Mouse (Mus musculus): ENCODE data around the gene Ppp1r12b.

Ppp1r12b gene

GRCm38 (mm10) chr1:134803286-134804117 is 152.2 kb downstream of the Ppp1r12b start:
- DNase-seq (ENCODE audit: extremely low spot score, low read depth, low spot score) = no peak

DNA sequence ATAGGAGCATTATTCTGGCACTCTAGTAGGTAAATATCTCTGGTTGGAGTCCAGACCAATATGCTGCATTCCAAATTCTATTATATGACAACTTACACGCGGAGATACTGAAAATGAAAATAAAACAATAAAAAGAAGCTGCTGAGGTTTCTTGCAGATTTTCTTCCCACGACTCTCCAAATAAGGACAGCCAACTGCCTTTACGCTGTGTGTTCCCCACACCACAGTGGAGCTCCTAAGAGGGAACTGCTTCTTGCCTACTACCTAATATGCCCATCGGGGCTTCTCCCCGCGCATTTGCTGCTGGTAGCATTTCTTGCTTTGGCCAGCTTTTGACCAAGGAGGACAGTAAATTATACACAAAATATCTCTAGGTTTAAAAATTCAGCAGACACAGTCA is 154.0 kb downstream of the Ppp1r12b start:
- no peak for DNase-seq (ENCODE audit: extremely low spot score, low read depth, low spot score)

DNA sequence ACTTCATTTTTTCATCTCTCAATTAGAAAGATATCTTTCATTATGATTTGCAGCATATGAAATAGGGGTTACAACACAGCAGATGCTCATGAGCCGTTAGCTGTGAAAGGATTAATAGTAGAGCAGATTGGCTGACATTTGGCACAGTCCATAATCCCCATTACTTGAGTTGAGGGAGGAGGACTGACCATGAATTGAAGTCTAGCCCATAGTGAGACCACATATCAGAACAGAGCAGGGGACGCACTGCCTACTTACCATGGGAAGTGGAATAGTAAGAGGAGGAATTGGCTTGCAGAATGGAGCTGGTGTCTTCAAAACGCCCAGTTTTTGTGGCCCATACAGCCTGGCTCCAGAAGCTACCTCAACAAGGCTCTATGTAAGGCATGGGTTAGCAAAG is 159.2 kb downstream of the Ppp1r12b start:
- DNase-seq (ENCODE audit: extremely low spot score, low read depth, low spot score) = no peak

- DNase-seq (ENCODE audit: extremely low spot score, low read depth, low spot score) = no peak
Observed at GRCm38 (mm10) chr1:134796076-134796475, 159.7 kb downstream of the Ppp1r12b start.

- no peak for DNase-seq (ENCODE audit: extremely low spot score, low read depth, low spot score)
Observed at GRCm38 (mm10) chr1:134791456-134791855, 164.3 kb downstream of the Ppp1r12b start.

GRCm38 (mm10) chr1:134790716-134791439 is 164.9 kb downstream of the Ppp1r12b start:
- DNase-seq (ENCODE audit: extremely low spot score, low read depth, low spot score) = no peak

DNA sequence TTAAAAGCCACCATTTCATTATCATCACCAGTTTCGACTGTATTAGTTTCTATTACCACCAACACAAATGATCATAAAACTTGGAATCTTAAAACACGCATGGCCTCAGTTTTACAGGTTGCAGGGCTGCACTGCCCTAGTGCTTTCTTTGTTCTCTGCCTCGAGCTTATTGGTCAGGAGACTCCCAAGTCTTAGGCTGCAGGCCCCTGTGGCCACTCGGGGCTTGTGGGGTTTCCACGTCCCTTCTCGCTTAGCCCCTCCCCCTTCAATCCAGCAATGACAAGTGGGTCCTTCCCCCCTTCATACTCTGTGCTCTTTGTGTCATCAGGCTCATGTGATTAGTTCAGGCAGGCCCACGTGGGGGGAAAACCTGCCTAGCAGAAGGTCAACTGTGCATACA is 167.6 kb downstream of the Ppp1r12b start:
- DNase-seq (ENCODE audit: extremely low spot score, low read depth, low spot score) = no peak

DNA sequence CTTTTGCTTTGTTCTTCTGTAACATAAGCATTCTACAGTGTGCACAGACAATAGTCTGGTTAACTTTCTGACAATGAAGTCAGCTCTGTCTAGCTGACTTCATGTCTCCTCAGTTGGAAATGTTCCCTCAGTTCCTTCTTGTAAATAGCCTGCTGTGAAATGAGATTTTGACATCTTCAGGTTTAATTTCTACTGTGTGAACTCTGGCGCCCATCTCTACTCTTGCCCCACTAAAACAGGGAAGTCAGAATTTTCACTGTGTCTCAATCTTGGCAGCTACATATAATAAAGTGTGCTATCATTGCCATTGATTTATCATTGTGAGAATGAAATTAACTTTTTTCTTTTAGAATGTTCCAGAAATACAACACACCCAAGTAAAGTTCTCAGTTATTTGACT is 170.8 kb downstream of the Ppp1r12b start:
- no peak for DNase-seq (ENCODE audit: extremely low spot score, low read depth, low spot score)

DNA sequence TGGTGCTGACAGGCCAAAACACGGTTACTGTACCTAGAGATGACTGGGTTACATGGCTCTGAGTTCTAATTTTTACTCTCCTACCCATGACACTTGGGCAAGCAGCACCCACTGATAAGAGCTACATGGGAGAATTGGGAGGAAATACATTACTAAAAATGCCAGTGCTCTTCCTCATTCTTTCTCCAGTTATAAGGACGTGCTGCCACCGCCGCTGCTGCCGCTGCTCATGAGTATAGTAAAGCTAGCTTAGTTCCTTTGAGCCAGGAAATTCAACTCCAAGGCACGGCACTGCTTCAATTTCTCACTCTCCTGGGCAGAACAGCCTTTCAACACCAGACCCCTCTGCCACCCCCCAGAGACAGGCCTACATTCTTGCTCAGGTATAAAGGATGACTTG is 171.3 kb downstream of the Ppp1r12b start:
- no peak for DNase-seq (ENCODE audit: extremely low spot score, low read depth, low spot score)

GRCm38 (mm10) chr1:134783958-134784357 is 171.8 kb downstream of the Ppp1r12b start:
- no peak for DNase-seq (ENCODE audit: extremely low spot score, low read depth, low spot score)

- DNase-seq (ENCODE audit: extremely low spot score, low read depth, low spot score) = no peak
Observed at GRCm38 (mm10) chr1:134782797-134783196, 172.9 kb downstream of the Ppp1r12b start.

DNA sequence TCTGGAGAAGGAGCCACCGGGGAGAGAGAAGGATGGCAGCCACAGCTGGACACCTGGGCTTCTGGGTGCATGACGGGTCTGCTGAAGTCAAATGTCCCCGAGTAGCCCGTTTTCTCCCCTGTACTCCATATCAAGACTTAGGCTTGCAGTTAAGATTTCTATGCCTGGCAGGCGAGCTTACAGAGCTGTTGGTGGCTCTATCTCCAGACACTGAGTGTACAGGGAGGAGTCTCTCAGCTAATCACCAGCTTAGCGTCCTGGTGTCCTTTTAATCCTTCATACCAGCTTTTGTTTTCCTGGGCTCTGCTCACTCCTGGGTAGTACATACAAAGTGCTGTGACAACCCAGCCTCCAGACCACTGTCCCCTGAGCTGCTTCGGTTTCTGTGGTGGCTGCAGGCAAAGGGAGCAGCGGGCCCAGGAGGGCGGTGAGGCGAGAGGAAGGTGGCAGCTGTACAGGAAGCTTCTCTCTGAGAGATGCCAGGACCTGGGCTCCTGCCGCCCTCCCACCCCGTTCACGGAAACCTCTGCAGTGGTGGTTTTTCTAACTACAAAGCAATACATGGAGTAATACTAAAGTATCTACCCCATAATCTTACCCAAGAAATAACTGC is 177.7 kb downstream of the Ppp1r12b start:
- no peak for DNase-seq (ENCODE audit: extremely low spot score, low read depth, low spot score)

DNA sequence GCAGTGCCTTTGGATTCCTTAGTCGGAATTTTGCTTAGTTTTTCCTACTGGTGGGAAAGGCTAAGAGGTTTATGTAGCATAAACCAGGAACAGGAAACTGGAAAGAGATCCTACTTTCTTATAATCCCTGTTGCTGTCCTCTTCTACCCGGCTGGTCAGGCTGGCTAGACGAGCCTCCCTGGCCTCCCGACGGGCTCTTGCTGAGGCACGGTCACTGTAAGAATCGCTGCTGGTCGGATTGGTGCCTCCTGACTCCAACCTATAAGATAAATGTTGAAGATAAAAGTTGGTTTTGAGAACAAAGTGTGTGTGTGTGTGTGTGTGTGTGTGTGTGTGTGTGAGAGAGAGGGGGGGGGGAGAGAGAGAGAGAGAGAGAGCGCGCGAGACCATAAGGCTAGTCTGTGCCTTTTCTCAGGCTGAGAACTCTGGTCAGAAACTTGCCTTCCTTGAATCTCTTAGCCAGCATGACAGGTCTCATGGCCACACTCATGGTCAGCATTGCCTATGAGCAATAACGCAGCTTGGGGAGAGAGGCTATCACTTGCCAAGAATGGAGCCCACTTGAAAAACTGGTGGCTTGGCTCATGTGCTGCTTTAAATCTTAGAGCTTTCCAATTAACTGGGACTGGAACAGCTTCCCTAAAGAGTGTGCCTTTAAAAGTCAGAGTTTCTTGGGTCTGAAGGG is 178.4 kb downstream of the Ppp1r12b start:
- no peak for DNase-seq (ENCODE audit: extremely low spot score, low read depth, low spot score)

GRCm38 (mm10) chr1:134775631-134776030 is 180.1 kb downstream of the Ppp1r12b start:
- no peak for DNase-seq (ENCODE audit: extremely low spot score, low read depth, low spot score)

DNA sequence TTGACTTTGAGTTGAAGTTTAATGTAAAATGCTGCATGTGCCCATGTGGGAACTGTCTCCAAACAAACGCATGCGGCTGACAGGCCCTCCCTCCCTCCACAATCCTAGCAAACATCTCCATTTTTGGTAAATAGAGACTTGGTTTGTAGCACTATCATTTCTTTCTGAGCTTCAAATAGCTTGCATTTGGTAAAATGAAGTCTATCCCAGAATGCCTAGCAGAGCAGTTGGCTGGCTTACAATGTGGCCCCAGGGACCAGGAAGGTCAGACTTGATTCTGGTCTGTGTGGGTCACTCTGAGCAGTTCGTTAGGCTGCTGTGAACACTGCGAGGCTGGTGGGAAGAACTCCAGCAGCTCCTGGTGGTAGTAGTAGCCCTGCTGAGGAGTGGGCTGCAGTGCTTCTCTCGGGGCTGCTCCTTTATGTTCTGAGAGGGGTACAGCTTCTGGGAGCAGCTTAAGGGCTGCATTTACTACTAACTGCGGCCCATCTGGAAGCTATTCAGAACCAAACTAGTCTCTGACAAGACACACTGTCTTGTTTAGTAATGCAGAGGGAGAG is 180.9 kb downstream of the Ppp1r12b start:
- DNase-seq (ENCODE audit: extremely low spot score, low read depth, low spot score) = no peak

DNA sequence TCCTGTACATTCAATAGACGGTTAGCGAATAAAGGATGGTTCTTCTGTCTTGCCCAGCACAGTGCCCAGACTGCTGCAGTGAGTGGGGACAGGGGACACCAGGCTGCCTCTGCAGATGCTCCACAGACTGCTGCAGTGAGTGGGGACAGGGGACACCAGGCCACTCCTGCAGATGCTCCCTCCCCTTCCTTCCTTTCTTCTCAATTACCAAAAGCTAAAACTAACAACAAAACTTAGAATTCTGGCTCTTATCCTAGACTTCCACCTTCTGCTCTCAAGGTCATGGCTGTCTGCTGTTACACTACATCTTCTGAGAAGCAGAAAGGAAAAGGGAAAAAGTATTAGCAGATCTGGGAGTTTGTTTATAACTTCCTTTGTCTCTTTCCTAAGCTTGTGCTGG is 181.5 kb downstream of the Ppp1r12b start:
- no peak for DNase-seq (ENCODE audit: extremely low spot score, low read depth, low spot score)

GRCm38 (mm10) chr1:134773256-134773655 is 182.5 kb downstream of the Ppp1r12b start:
- no peak for DNase-seq (ENCODE audit: extremely low spot score, low read depth, low spot score)

DNA sequence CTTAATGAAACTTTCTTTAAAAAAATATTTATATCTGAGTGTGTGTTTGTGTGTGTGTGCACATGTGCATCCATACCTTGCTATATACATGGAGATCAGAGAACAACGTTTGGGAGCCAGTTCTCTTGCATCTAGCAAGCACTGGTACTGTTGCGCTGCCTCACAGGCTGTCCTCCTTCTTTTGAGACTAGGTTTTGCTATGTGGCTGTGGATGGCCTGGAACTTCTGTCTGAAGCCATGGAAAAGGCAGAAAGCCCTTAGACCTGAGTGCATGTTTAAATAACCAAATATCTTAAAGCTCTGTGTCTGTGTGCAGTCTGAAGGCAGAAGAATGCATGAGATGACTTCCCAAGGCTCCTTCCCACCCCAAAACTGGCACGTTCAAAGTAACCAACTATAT is 182.9 kb downstream of the Ppp1r12b start:
- no peak for DNase-seq (ENCODE audit: extremely low spot score, low read depth, low spot score)

DNA sequence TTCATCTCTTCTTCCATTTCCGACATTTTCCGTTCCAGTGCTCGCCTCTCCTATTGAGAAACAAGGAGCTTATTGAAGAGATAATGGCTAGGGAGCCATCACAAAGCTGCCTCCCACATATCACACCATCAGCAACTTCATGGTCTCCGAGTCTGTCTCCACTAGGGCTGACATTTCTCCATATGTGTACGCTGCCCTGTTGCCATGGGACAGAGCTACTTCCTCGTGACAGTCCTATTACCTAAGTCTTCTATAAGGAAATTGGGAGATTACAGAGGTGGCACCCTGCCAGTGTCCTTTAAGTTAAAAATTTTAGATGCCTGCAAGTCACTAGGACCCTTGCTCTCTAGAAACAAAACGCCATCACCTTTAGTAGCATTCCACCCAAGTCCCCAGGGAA is 183.7 kb downstream of the Ppp1r12b start:
- DNase-seq (ENCODE audit: extremely low spot score, low read depth, low spot score) = no peak

GRCm38 (mm10) chr1:134771353-134771752 is 184.4 kb downstream of the Ppp1r12b start:
- no peak for DNase-seq (ENCODE audit: extremely low spot score, low read depth, low spot score)

DNA sequence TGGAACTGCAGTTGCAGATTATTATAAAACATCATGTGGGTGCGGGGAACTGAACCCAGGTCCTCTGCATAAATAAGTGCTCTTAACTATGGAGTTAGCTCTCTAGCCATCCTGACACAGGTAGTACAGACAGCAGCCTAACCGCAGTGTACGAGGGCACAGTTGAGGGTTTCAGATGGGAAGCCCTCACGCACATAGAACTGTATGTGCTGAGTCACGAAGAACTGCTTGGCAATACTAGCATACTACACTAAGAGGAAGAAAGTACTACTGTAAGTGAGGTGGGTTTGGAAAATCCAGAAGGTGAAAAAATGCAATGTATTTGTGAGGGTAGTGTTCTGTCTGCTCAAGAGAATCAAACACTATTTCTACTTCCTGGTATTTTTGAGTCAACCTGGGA is 185.4 kb downstream of the Ppp1r12b start:
- no peak for DNase-seq (ENCODE audit: extremely low spot score, low read depth, low spot score)
